Mouse (Mus musculus): ENCODE data around the gene Fam98b. TPM values are rescaled to one million over a fixed set of nuclear protein-coding genes. Genes with fewer than 3 reads are reported as not detected.

Gene Fam98b
- polyA plus RNA-seq (2012; ENCODE audit: low replicate concordance), result 4.2 and 7.1 TPM in 2 replicates

GRCm38 (mm10) chr2:117249255-117250000 is at the start of gene Fam98b:
Gene Fam98b, plus strand, starts transcription at chr2:117249739.

Other genes with a start within 250 kb of the Fam98b start
- gene Spred1, start 128.4 kb upstream of the Fam98b start, polyA plus RNA-seq (2012; ENCODE audit: low replicate concordance), result 1.0 and 1.1 TPM in 2 replicates
- 30.6 and 73.6 TPM in 2 replicates for gene Rasgrp1, start 93.3 kb downstream of the Fam98b start, polyA plus RNA-seq (2012; ENCODE audit: low replicate concordance)

All from hematopoietic multipotent progenitor cell, adult 10-12 weeks (in vitro differentiated cells).